Mouse (Mus musculus): ENCODE results near the gene 1700001K19Rik.

DNA sequence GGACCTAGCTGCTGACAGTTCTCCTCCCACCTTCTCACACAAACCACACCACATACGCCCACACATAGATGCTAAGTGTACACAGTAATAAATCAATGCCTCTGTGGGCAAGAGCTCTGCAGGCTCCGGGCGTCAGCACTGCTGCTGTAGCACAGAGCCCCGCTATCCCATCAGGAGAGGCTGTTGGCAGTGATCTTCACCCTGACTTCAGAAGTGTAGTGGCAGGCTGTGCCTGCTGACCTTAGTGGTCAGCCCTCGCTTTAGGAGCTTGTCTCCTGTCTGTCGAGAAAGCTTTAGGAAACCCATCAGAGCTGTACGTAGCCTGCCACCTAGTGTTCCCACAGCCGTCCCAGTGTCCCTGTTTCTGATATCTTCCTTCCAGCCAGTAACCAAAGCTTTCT, 32.2 kb downstream of the 1700001K19Rik start:
- TF ChIP-seq CTCF (IDR thresholded peaks at IDR 0.05) (peak; percentile 20), EP300 (IDR thresholded peaks at IDR 0.05; ENCODE audit: insufficient read depth, low read depth, low read length) (no peak)

All from heart, adult 2 months (tissue).